Mouse (Mus musculus) embryonic facial prominence, embryonic 11.5 days (tissue): Measurements from ENCODE around the gene Cyb5r3. TPM values are rescaled to one million over a fixed set of nuclear protein-coding genes. Genes with fewer than 3 reads are reported as not detected.

Experiments
- ATAC-seq: fragments of 200-750 bp; cut with Nextera tagmentation; replicated peaks from 2 replicates; pipeline ENCODE4 v1.8.0; 2017; ENCODE audit warnings: low read depth; ENCODE audit not compliant: insufficient number of reproducible peaks, low FRiP score, low TSS enrichment
- DNase-seq: peaks from one replicate; pipeline ENCODE4 v3.0.0-alpha.2; 2015; ENCODE audit warnings: low spot score
- H3K27ac ChIP-seq: fragments of 300-500 bp; sonication (generic); replicated peaks from 2 replicates; pipeline ENCODE4 v1.5.1; 2014; ENCODE audit warnings: mild to moderate bottlenecking, low read depth, low read length, control low read depth
- H3K27me3 ChIP-seq: fragments of 300-500 bp; sonication (generic); 2 replicates; pipeline ENCODE4 v1.6.1; 2014; ENCODE audit warnings: mild to moderate bottlenecking, low read length, moderate library complexity, mixed read lengths; ENCODE audit not compliant: control insufficient read depth, insufficient read depth
- H3K36me3 ChIP-seq: fragments of 300-500 bp; sonication (generic); replicated peaks from 2 replicates; pipeline ENCODE4 v1.6.1; 2014; ENCODE audit warnings: low read depth, mild to moderate bottlenecking, low read length, moderate library complexity, mixed read lengths; ENCODE audit not compliant: control insufficient read depth, insufficient read depth
- H3K4me1 ChIP-seq: fragments of 300-500 bp; sonication (generic); 2 replicates; pipeline ENCODE4 v1.6.1; 2014; ENCODE audit warnings: low read length, mixed read lengths; ENCODE audit not compliant: control insufficient read depth, insufficient read depth
- H3K4me2 ChIP-seq: fragments of 300-500 bp; sonication (generic); 2 replicates; pipeline ENCODE4 v1.6.1; 2014; ENCODE audit warnings: low read depth, mild to moderate bottlenecking, control low read depth, low read length, moderate library complexity
- H3K4me3 ChIP-seq: fragments of 300-500 bp; sonication (generic); 2 replicates; pipeline ENCODE4 v1.5.1; 2014; ENCODE audit warnings: low read depth, low read length, control low read depth
- H3K9ac ChIP-seq: fragments of 300-500 bp; sonication (generic); replicated peaks from 2 replicates; pipeline ENCODE4 v1.6.1; 2014; ENCODE audit warnings: mild to moderate bottlenecking, control low read depth, low read length
- H3K9me3 ChIP-seq: fragments of 300-500 bp; sonication (generic); replicated peaks from 2 replicates; pipeline ENCODE4 v1.6.1; 2016; ENCODE audit warnings: mild to moderate bottlenecking, low read length, inconsistent platforms, mixed read lengths; ENCODE audit not compliant: control insufficient read depth
- WGBS: fragments of 180-500 bp; shearing (Covaris S2); extraction: QIAGEN DNeasy Blood & Tissue Kit; methylation state at CpG from one replicate; pipeline ENCODE4 v1.1.7; 2014; 5-methylcytosine and 5-hydroxymethylcytosine counted together
- polyA plus RNA-seq: library from polyadenylated mRNA; unstranded; fragments of >200 nt; fragmentation: Nextera tagmentation; extraction: Ambion mirVana; gene quantifications from 2 replicates; pipeline ENCODE4 v1.2.1, GENCODE M21; 2014

The Cyb5r3 gene
- polyA plus RNA-seq, 1 experiment from 2014 or later: 106 TPM

GRCm38 (mm10) chr15:83167126-83167525 lies 5.3 kb downstream of the Cyb5r3 start:
- Histone ChIP-seq H3K27ac (no peak overlapping the region), H3K4me1 (peaks cover 2% of the 10 kb centered on the region; the same call in 1 of the 2 replicates), H3K4me3 (no peak overlapping the region), H3K4me2 (no peak overlapping the region), H3K36me3 (no peaks in the 10 kb centered on the region), H3K9me3 (no peaks in the 10 kb centered on the region), H3K9ac (0 out of 2 replicates have a peak overlapping the region, but pooled peaks have one; percentile 32), H3K27me3 (no peaks in the 10 kb centered on the region)
- ATAC-seq (0 out of 2 replicates have a peak, but pooled peaks have one; percentile 20), DNase-seq (peak; percentile 46)
- 67% methylated on average over 5 of the region's 5 CpGs for WGBS

- Histone ChIP-seq H3K4me1 (no peaks in the 10 kb centered on the region), H3K9me3 (no peaks in the 10 kb centered on the region), H3K27me3 (no peaks in the 10 kb centered on the region), H3K4me3 (no peak overlapping the region), H3K9ac (no peak overlapping the region), H3K27ac (no peak overlapping the region), H3K36me3 (no peaks in the 10 kb centered on the region), H3K4me2 (no peak overlapping the region)
- no peak for DNase-seq
- no peak for ATAC-seq
- 93% methylated on average over 3 of the region's 3 CpGs for WGBS
These were observed 5.8 kb downstream of the Cyb5r3 start for GRCm38 (mm10) chr15:83166642-83167041.

GRCm38 (mm10) chr15:83165526-83166315 lies 6.7 kb downstream of the Cyb5r3 start:
- DNase-seq: no peak
- Histone ChIP-seq H3K4me2 (no peak overlapping the region), H3K4me3 (no peak overlapping the region), H3K9ac (no peak overlapping the region), H3K27ac (no peak overlapping the region), H3K27me3 (no peaks in the 10 kb centered on the region), H3K4me1 (no peaks in the 10 kb centered on the region), H3K9me3 (no peaks in the 10 kb centered on the region), H3K36me3 (no peaks in the 10 kb centered on the region)
- WGBS: 92% methylated on average over 13 of the region's 13 CpGs
- ATAC-seq: no peak

GRCm38 (mm10) chr15:83164971-83165471 lies 7.4 kb downstream of the Cyb5r3 start:
- Histone ChIP-seq H3K4me1 (no peaks in the 10 kb centered on the region), H3K4me2 (no peak overlapping the region), H3K27ac (no peak overlapping the region), H3K4me3 (no peak overlapping the region), H3K36me3 (no peaks in the 10 kb centered on the region), H3K27me3 (no peaks in the 10 kb centered on the region), H3K9ac (no peak overlapping the region), H3K9me3 (no peaks in the 10 kb centered on the region)
- WGBS: 67% methylated on average over 5 of the region's 5 CpGs
- DNase-seq (no peak), ATAC-seq (no peak)

- H3K4me1 ChIP-seq: no peaks in the 10 kb centered on the region
- H3K4me2 ChIP-seq: no peak overlapping the region
- peaks cover 6% of the 10 kb centered on the region; the same call in 1 of the 2 replicates for H3K36me3 ChIP-seq
- no peak for DNase-seq
- H3K27ac ChIP-seq: no peak overlapping the region
- H3K27me3 ChIP-seq: no peaks in the 10 kb centered on the region
- no peak overlapping the region for H3K4me3 ChIP-seq
- 83% methylated on average over 11 of the region's 11 CpGs for WGBS
- no peaks in the 10 kb centered on the region for H3K9me3 ChIP-seq
- ATAC-seq: no peak
- H3K9ac ChIP-seq: no peak overlapping the region
These were observed 9.4 kb downstream of the Cyb5r3 start for GRCm38 (mm10) chr15:83162818-83163485.

- 89% methylated on average over 4 of the region's 4 CpGs for WGBS
- no peak overlapping the region for H3K9ac ChIP-seq
- no peak overlapping the region for H3K4me2 ChIP-seq
- H3K9me3 ChIP-seq: no peaks in the 10 kb centered on the region
- H3K36me3 ChIP-seq: peaks cover 6% of the 10 kb centered on the region; the same call in 1 of the 2 replicates
- H3K4me1 ChIP-seq: no peaks in the 10 kb centered on the region
- ATAC-seq (no peak), DNase-seq (no peak)
- H3K4me3 ChIP-seq: no peak overlapping the region
- no peaks in the 10 kb centered on the region for H3K27me3 ChIP-seq
- H3K27ac ChIP-seq: no peak overlapping the region
These were observed 10.4 kb downstream of the Cyb5r3 start for GRCm38 (mm10) chr15:83162001-83162400.

GRCm38 (mm10) chr15:83161062-83161748 lies 11.2 kb downstream of the Cyb5r3 start:
- Histone ChIP-seq H3K4me1 (no peaks in the 10 kb centered on the region), H3K4me3 (no peak overlapping the region), H3K9me3 (no peaks in the 10 kb centered on the region), H3K36me3 (peaks cover 6% of the 10 kb centered on the region; the same call in 1 of the 2 replicates), H3K9ac (no peak overlapping the region; the same call in 1 of the 2 replicates), H3K27ac (no peak overlapping the region), H3K27me3 (no peaks in the 10 kb centered on the region), H3K4me2 (no peak overlapping the region)
- WGBS: 36% methylated on average over 10 of the region's 10 CpGs
- ATAC-seq (no peak), DNase-seq (no peak)
